Mouse (Mus musculus) urinary bladder, postnatal 10 days (tissue): ENCODE measurements around the gene Wnt9a.
A peak's percentile ranks its signal among the peaks of the same experiment; 100 is the strongest.

Experiments
- DNase-seq: peaks from one replicate; pipeline ENCODE4 v3.0.0; 2022; ENCODE audit warnings: low spot score

The Wnt9a gene

GRCm38 (mm10) chr11:59302700-59303569 lies 3.8 kb upstream of the Wnt9a start:
- peak; percentile 54 for DNase-seq

DNA sequence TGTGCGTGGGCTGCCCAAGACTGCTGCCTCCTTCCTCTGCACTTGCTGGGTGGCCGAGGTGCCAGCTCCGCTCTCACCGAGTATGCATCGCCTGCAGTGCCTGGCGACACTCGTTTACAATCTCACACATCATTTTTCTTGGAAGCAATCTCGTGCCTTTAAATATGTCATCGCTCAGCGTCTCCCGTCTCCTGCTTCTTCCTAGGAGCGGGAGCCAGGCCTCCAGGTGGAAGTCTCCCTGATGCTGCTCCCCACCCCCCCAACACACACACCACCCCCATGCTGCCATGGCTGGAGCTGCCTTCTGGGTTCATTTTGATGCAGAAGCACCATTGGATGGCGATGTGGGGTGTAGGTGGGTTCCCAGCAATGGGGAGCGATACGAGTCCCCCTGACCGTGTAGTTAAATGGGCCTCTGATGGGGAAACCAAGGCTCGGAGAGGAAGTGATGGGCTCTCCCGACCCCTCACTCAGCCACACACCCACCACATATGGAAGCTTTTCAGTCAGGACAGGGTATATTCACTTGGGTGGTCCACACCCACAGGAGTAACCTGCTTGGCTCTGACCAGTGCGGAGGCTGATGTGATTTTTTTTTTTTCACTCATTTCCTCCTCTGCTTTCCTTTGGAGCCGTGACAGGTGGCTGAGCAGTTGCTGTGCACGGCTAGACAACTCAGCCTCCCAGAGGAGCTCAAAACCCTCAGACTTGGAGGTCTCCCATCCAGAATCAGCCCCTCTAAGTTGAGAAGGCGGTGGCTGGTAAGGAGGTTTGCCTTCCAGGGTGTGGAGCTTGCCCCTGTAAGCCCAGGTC lies 1.5 kb upstream of the Wnt9a start:
- no peak for DNase-seq

DNA sequence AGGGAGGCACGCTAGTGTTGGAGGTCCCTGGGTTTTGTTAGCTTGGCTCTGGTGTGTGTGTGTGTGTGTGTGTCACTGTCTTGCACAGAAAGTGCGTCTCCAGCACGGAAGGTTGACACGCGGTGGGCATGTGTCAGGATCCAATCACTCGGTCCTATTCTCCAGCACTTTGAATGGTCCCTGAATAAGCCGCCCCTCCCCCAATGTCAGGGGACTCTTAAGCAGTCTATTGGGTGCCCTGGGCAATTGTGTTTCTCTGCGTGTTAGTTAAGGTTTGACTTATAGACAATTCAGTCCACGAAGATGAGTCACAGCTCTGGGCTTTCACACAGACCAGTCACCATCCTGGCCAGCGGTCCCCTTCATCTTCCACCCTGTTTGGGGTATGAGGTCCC lies 910 bp upstream of the Wnt9a start:
- no peak for DNase-seq

GRCm38 (mm10) chr11:59307422-59308163 lies 865 bp downstream of the Wnt9a start:
- DNase-seq: peak; percentile 75

GRCm38 (mm10) chr11:59308164-59308542 lies 1.4 kb downstream of the Wnt9a start:
- no peak for DNase-seq

DNA sequence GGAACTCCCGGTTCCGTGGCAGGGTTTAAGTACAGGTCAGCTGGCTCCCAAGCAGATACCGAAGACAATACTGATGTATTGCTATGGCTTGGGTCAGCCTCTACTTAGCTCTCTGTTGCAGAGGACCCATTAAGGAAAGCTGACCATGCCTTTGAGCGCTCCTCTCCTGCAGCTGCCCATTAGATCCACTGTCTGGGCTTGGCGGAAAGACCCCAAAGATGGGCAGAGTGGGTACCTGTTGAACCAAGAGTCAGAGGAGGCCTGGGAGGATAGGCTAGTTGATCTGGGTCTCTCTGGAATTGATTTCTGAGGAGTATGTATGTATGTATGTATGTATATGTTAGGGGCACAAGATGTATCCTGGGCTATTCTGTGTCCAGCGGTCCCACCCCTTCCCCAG lies 1.9 kb downstream of the Wnt9a start:
- DNase-seq: no peak

DNA sequence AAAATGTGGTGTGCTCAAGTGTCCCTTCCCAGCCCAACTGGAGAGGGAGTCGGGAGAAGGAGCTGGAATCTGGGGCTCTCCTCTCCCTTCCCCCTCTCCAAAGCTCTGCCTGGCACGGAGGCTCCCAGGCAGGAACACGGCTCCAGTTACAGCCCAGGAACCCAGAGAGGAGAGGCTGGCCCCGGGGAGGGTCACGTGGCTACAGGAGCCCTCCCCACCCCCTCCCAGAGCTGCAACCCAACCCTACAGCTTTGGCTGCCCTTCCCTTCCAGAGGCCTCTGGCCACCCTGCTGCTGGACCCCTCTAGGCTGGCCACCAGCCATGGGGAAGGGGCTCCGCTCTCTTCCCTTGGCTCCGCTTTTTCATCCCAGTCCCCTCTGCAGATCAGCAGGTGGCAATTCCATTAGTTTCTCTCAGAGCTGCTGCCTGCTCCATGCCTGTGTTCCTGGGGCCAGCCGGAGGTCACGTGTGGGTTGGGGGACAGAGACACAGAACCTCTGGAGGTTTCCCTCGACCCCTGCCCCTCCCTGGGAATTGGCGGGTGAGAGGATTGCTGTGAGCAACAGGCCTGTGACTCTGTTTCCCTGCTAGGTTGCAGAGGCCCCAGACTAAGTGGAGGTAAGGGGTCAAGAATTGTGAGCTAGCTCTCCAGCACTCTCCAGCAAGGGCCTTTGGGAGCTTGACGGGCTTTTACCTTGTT lies 2.5 kb downstream of the Wnt9a start:
- DNase-seq: no peak

GRCm38 (mm10) chr11:59309976-59310375 lies 3.2 kb downstream of the Wnt9a start:
- DNase-seq: no peak

DNA sequence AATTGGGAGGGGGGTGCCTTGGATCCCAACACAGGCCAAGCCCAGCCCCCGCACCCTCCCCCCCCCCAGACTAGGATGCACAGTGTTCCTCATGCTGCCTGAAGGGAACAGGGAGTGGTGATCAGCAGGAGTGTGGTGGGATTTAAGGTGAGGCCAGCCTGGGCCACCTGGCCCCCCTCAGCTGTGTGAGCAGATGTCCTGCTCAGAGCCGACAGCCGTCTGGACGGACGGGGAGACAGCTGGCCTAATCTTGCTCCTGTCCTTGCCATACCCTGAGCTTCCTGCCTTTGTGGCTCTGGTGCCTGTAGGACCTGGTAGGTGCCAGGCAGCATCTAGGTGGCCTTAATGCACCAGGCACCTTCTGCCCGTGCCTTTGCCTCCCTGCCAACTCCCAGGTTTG lies 5.3 kb downstream of the Wnt9a start:
- no peak for DNase-seq

GRCm38 (mm10) chr11:59312501-59312900 lies 5.8 kb downstream of the Wnt9a start:
- DNase-seq: no peak

DNA sequence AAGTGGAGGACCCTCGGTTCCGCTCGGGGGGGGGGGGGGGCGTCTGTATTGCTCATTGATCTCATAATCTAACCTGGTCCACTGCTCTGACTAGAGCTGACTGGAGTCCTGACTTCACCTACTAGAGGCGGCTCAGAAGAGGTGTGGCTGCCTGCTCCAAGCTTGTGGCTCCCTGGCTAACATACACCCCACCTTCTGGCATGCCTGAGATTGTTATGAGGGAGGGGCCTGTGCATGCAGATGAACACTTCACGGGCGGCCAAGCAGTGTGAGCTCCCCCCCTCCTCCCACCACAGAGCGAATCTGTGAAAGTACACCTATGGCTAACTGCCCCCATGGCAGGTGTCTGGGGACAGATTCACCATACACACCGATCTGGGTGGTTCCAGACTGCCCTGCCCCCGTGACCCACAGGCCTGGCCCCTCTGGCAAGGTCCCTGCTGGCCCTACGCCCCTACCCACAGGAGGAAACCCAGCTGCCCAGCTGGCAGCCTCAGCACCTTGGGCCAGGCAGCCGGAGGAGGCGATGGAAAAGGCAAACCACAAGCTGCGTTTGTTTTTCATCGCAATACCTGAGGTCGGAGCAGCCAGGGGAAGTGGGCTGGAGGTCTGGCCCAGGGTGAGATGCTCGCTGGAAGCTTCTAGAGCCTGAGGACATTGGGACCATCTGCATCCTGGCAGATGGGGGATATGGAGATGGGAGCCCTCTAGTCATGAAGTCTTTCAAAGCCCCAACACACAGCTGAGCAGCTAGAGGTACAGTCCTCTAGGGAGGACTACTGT lies 6.5 kb downstream of the Wnt9a start:
- DNase-seq: no peak

DNA sequence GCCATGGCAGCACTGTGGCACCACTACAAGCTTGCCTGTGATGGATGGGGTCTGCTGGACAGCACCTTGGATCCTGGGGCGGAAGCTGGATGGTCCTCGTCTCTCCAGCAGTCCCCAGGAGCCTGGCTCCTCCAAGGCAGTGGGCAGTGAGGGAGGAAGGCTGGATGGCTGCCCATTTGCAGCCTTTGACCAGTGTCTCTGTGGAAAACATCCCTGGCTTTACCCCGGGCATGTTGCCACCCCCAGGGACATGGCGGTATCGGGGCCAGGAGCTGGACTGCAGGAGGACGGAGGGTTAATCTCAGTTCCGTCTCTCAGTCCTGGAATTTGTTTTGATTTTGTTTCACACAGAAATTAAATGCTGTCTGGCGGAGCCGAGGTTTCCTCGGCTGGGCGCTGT lies 7.2 kb downstream of the Wnt9a start:
- no peak for DNase-seq

- DNase-seq: no peak
These were observed 9.8 kb downstream of the Wnt9a start for GRCm38 (mm10) chr11:59316517-59316916.

DNA sequence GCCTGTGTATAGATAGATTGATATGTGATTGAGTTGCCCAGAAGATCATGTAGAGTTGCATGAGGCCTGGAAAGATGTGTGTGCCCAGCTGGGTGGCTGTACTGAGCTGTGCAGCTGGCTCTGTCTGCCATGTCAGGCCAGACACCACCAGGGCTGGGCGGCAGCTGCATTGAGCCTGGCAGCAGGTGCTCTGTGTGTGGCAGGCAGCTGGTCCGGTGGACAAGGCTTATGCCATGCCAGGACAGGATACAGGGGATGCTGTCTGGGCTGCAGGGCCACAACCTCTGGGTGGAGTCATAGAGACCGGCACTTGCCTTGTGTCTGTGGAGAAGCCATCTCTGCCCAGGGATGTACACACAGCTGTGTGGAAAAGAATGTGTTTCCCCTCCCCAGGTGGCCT lies 16.3 kb downstream of the Wnt9a start:
- DNase-seq: no peak

- no peak for DNase-seq
These were observed 18.0 kb downstream of the Wnt9a start for GRCm38 (mm10) chr11:59324777-59325176.

- no peak for DNase-seq
These were observed 20.9 kb downstream of the Wnt9a start for GRCm38 (mm10) chr11:59327625-59328024.

DNA sequence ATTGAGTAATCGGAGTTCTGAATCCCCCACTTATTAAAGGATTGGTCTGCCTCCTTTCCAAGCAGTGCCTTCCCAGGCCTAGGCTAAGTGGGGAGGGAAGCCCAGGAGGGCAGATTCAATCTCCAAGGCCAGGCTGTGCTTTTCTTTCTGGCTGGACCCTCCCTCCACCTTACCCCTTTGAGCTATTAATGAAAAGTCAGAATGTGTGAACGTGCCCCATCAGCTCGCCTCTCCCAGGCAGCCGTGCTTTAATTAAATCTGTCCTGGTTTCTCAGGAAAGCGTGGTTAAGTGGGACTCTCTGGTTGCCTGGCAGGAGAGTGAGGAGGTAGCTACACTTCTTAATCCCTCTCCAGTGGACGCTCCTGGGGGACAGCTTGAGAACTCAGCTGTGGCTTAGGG lies 22.9 kb downstream of the Wnt9a start:
- DNase-seq: no peak

- DNase-seq: no peak
These were observed 23.8 kb downstream of the Wnt9a start for GRCm38 (mm10) chr11:59330560-59330959.

DNA sequence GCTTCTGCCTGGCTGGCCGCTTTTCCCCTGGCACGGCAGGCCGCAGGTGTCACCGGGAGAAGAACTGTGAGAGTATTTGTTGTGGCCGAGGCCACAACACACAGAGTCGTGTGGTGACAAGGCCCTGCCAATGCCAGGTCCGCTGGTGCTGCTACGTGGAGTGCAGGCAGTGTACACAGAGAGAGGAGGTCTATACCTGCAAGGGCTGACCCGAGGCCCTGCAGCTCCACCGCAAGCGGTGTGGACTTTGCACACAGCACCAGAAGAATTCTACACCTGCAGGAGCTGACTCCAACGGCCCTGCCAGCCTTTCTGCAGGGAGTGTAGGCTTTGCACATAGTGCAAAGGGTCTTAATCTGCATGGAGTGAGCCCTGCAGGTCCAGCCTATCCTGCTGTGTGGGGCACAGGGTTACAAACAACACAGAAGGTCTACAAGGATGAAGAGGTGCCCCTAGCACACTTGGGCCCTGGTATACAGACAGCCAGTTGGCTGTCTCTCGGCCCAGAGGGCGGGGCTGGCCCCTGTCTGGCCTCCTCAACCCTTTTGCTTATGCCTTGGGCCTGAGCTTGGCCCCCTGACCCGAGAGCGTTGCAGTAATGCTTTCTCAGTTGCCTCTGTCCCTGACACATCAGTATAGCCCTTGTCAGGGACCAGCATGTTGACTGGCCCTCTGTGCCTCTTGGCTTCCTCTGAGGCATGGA lies 24.6 kb downstream of the Wnt9a start:
- DNase-seq: no peak

DNA sequence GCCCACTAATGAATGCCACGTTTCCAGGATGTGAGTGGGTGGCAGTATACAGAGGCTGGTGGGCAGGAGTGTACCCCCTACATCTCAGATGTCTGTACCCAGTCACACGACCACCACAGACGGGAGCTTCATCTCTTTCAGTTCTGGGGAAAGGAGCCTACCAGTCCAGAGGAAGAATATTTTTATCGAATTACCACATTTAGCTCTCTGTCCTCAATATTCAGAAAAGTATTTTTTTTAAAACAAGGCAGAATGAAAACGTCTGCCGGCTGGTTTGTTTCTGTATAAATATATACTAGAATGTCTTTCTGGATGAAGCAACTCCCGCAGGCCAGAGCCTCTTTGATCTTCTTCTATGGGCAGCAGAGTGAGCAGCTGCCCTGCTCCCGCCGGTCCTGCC lies 26.2 kb downstream of the Wnt9a start:
- DNase-seq: no peak

GRCm38 (mm10) chr11:59335150-59335549 lies 28.4 kb downstream of the Wnt9a start:
- DNase-seq: no peak
